Mouse (Mus musculus): ENCODE data around the gene Mrpl49. TPM values are rescaled to one million over a fixed set of nuclear protein-coding genes. Genes with fewer than 3 reads are reported as not detected.

Mrpl49 gene
- polyA plus RNA-seq, 1 experiment from 2014 or later, result 81.7 TPM

GRCm38 (mm10) chr19:6069851-6070250 is 12.3 kb upstream of the Mrpl49 start:
- Histone ChIP-seq H3K4me3 (ENCODE audit: low read depth, low read length) (no peak overlapping the region), H3K27me3 (ENCODE audit: control insufficient read depth, insufficient read depth, low read length) (no peaks in the 10 kb centered on the region), H3K36me3 (ENCODE audit: control insufficient read depth, insufficient read depth, low read length) (0 out of 2 replicates have a peak, but pooled peaks cover 5% of the 10 kb centered on the region), H3K9me3 (ENCODE audit: control insufficient read depth, low read length) (no peaks in the 10 kb centered on the region), H3K4me1 (replicated peaks; ENCODE audit: control insufficient read depth, insufficient read depth, low read length) (peaks cover 7% of the 10 kb centered on the region), H3K4me2 (replicated peaks; ENCODE audit: low read depth, low read length) (no peak overlapping the region), H3K27ac (ENCODE audit: low read depth, low read length) (no peak overlapping the region), H3K9ac (ENCODE audit: low read depth, low read length) (no peak overlapping the region)
- 97% methylated on average over 10 of the region's 10 CpGs for WGBS
- ATAC-seq (ENCODE audit: low FRiP score), result no peak
- no peak for DNase-seq (ENCODE audit: low spot score)

- Histone ChIP-seq H3K27me3 (ENCODE audit: control insufficient read depth, insufficient read depth, low read length) (no peaks in the 10 kb centered on the region), H3K4me3 (ENCODE audit: low read depth, low read length) (no peak overlapping the region), H3K4me1 (replicated peaks; ENCODE audit: control insufficient read depth, insufficient read depth, low read length) (peaks cover 7% of the 10 kb centered on the region), H3K4me2 (replicated peaks; ENCODE audit: low read depth, low read length) (no peak overlapping the region), H3K9me3 (ENCODE audit: control insufficient read depth, low read length) (no peaks in the 10 kb centered on the region), H3K36me3 (ENCODE audit: control insufficient read depth, insufficient read depth, low read length) (0 out of 2 replicates have a peak, but pooled peaks cover 5% of the 10 kb centered on the region), H3K27ac (ENCODE audit: low read depth, low read length) (no peak overlapping the region), H3K9ac (ENCODE audit: low read depth, low read length) (no peak overlapping the region)
- 78% methylated on average over 4 of the region's 4 CpGs for WGBS
- no peak for ATAC-seq (ENCODE audit: low FRiP score)
- no peak for DNase-seq (ENCODE audit: low spot score)
These were observed 11.4 kb upstream of the Mrpl49 start for GRCm38 (mm10) chr19:6068951-6069350.

DNA sequence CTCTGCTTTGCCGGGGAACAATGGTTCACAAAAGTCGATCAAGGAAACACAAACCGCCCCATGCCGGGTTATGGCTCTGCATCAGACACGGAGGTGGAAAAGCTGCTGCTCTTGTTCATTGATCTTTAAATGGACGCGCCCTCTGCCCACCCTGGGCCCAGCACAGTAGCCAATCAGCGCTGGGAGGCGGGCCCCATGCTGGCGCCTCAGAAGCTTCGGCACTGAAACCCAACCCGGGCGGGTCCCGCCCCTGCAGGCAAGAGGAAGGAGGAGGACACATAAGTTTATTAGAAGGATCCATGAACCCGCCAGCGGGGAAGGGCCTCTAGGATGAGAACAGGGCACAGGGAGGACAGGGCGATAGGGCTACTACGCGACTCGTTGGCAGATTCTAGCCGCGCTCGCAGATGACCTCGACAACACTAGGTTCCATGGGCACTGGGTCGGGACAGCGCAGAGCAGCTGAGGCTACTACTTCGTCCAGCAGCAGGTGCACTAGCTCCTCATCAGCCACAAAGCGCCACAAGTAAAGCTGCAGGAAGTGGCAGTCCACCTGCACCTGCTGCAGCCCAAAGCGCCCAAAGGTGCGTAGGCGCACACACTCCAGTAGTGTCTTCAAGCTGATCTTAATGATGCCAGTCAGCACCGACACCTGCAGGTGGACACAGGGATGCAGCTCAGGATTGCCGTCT is 10.3 kb upstream of the Mrpl49 start, which contains the start of gene Tm7sf2:
TSS of gene Tm7sf2 (minus strand) at position 650 of the 692 bp plus-strand sequence.
- ATAC-seq (ENCODE audit: low FRiP score) (peak; percentile 90), DNase-seq (ENCODE audit: low spot score) (peak; percentile 89)
- 10% methylated on average over 33 of the region's 33 CpGs for WGBS
- Histone ChIP-seq H3K4me1 (replicated peaks; ENCODE audit: control insufficient read depth, insufficient read depth, low read length) (peaks cover 7% of the 10 kb centered on the region), H3K9me3 (ENCODE audit: control insufficient read depth, low read length) (no peaks in the 10 kb centered on the region), H3K4me2 (replicated peaks; ENCODE audit: low read depth, low read length) (peak within 1 kb of the TSS; percentile 94), H3K27me3 (ENCODE audit: control insufficient read depth, insufficient read depth, low read length) (no peaks in the 10 kb centered on the region), H3K36me3 (ENCODE audit: control insufficient read depth, insufficient read depth, low read length) (0 out of 2 replicates have a peak, but pooled peaks cover 5% of the 10 kb centered on the region), H3K9ac (ENCODE audit: low read depth, low read length) (peak within 1 kb of the TSS; percentile 76), H3K27ac (ENCODE audit: low read depth, low read length) (peak within 1 kb of the TSS; percentile 82), H3K4me3 (ENCODE audit: low read depth, low read length) (peak within 1 kb of the TSS; percentile 56)

DNA sequence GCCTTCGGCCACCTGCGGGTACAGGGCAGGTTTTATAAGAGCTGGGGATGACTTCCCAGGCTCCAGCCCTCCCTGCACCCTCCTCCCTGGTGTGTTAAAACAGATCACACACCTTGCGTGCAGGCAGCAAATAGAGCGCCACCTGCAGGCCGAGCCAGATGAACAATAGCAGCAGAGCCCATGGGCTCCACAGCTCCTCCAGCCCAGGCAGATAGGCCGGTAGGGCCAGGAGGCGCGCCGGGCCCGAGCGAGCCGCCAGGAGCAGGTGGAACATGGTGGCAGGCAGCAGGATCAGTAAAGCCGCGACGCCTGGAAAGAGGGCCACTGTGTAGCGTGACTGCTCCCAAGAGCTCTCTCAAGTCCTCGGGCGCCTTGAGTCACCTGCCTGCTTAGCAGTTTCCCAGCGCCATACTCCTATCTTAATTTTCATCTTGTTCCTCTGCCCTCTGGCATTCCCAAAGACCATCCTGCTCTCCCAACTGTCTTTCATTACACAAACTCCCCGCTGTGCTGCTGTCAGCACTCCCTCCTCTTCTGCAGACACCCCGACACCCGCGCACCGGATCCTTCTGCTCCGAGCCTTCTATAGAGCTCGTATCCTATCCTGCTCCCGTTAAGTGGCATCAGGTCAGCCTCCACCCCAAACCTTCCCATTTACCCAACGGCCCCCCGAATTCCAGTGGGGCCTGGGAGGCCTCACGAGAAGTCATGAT is 9.6 kb upstream of the Mrpl49 start:
- no peaks in the 10 kb centered on the region for H3K27me3 ChIP-seq (ENCODE audit: control insufficient read depth, insufficient read depth, low read length)
- H3K4me3 ChIP-seq (ENCODE audit: low read depth, low read length), result peak overlapping the region; percentile 56
- H3K9me3 ChIP-seq (ENCODE audit: control insufficient read depth, low read length), result no peaks in the 10 kb centered on the region
- H3K36me3 ChIP-seq (ENCODE audit: control insufficient read depth, insufficient read depth, low read length), result 0 out of 2 replicates have a peak, but pooled peaks cover 5% of the 10 kb centered on the region
- 1% methylated on average over 30 of the region's 30 CpGs for WGBS
- DNase-seq (ENCODE audit: low spot score), result peak; percentile 91
- ATAC-seq (ENCODE audit: low FRiP score), result peak; percentile 77
- peak overlapping the region; percentile 94 for H3K4me2 ChIP-seq (replicated peaks; ENCODE audit: low read depth, low read length)
- peak overlapping the region; percentile 76 for H3K9ac ChIP-seq (ENCODE audit: low read depth, low read length)
- H3K4me1 ChIP-seq (replicated peaks; ENCODE audit: control insufficient read depth, insufficient read depth, low read length), result peaks cover 9% of the 10 kb centered on the region
- peak overlapping the region; percentile 82 for H3K27ac ChIP-seq (ENCODE audit: low read depth, low read length)

DNA sequence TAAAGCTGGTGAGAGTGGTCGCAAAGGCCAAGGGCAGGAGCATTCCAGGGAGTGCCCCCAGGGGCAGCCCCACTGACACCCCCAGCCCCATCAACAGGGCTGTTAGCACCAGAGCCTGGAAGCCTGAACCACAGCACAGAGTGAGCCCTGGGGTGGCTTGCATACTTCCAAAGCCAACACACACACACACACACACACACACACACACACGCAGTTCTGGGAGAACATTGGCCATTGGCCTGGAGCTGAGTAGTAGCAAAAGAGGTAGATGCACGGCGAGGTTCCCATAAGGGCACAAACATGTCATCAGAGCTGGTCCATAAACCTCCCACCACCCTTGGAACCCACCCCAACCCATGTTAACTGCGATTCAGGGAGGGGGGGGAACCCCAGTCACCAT is 9.0 kb upstream of the Mrpl49 start:
- H3K27me3 ChIP-seq (ENCODE audit: control insufficient read depth, insufficient read depth, low read length), result no peaks in the 10 kb centered on the region
- peak overlapping the region; percentile 76 for H3K9ac ChIP-seq (ENCODE audit: low read depth, low read length)
- no peak for DNase-seq (ENCODE audit: low spot score)
- no peaks in the 10 kb centered on the region for H3K9me3 ChIP-seq (ENCODE audit: control insufficient read depth, low read length)
- H3K4me1 ChIP-seq (replicated peaks; ENCODE audit: control insufficient read depth, insufficient read depth, low read length), result peaks cover 12% of the 10 kb centered on the region
- H3K36me3 ChIP-seq (ENCODE audit: control insufficient read depth, insufficient read depth, low read length), result 0 out of 2 replicates have a peak, but pooled peaks cover 5% of the 10 kb centered on the region
- H3K4me3 ChIP-seq (ENCODE audit: low read depth, low read length), result peak overlapping the region; percentile 56
- no peak for ATAC-seq (ENCODE audit: low FRiP score)
- 35% methylated on average over 5 of the region's 5 CpGs for whole genome bisulfite sequencing
- peak overlapping the region; percentile 82; the same call in 1 of the 2 replicates for H3K27ac ChIP-seq (ENCODE audit: low read depth, low read length)
- H3K4me2 ChIP-seq (replicated peaks; ENCODE audit: low read depth, low read length), result peak overlapping the region; percentile 94

DNA sequence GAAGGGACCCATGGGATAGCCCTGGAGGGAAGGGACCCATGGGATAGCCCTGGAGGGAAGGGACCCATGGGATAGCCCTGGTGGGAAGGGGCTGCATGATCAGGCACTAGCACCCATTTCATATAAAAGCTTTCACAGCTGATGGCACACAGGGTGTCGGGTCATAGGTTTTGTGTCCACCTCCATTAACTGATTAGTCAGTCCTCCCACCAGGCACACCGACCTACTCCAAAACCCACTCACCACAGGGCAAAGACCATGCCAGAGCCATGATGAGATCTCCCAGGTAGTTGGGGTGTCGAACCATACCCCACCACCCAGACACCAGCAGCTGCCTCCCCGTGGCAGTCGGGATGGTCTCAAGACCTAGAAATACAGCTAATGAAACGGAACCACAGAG is 5.5 kb upstream of the Mrpl49 start:
- WGBS, result 97% methylated on average over 6 of the region's 6 CpGs

GRCm38 (mm10) chr19:6062418-6062817 is 4.8 kb upstream of the Mrpl49 start:
- peak overlapping the region; percentile 95 for H3K4me2 ChIP-seq (replicated peaks; ENCODE audit: low read depth, low read length)
- peaks cover 12% of the 10 kb centered on the region for H3K4me1 ChIP-seq (replicated peaks; ENCODE audit: control insufficient read depth, insufficient read depth, low read length)
- no peaks in the 10 kb centered on the region for H3K9me3 ChIP-seq (ENCODE audit: control insufficient read depth, low read length)
- peaks cover 3% of the 10 kb centered on the region for H3K36me3 ChIP-seq (ENCODE audit: control insufficient read depth, insufficient read depth, low read length)
- H3K9ac ChIP-seq (ENCODE audit: low read depth, low read length), result peak overlapping the region; percentile 97
- H3K27me3 ChIP-seq (ENCODE audit: control insufficient read depth, insufficient read depth, low read length), result no peaks in the 10 kb centered on the region
- no peak overlapping the region for H3K27ac ChIP-seq (ENCODE audit: low read depth, low read length)
- no peak for ATAC-seq (ENCODE audit: low FRiP score)
- H3K4me3 ChIP-seq (ENCODE audit: low read depth, low read length), result peak overlapping the region; percentile 91
- no peak for DNase-seq (ENCODE audit: low spot score)
- 69% methylated on average over 5 of the region's 5 CpGs for WGBS

More for the DNA sequence above, 5.5 kb upstream of the Mrpl49 start:
- Histone ChIP-seq H3K9ac (ENCODE audit: low read depth, low read length) (no peak overlapping the region), H3K27ac (ENCODE audit: low read depth, low read length) (no peak overlapping the region), H3K4me2 (replicated peaks; ENCODE audit: low read depth, low read length) (no peak overlapping the region), H3K36me3 (ENCODE audit: control insufficient read depth, insufficient read depth, low read length) (peaks cover 3% of the 10 kb centered on the region), H3K4me3 (ENCODE audit: low read depth, low read length) (no peak overlapping the region), H3K27me3 (ENCODE audit: control insufficient read depth, insufficient read depth, low read length) (no peaks in the 10 kb centered on the region), H3K9me3 (ENCODE audit: control insufficient read depth, low read length) (no peaks in the 10 kb centered on the region), H3K4me1 (replicated peaks; ENCODE audit: control insufficient read depth, insufficient read depth, low read length) (peaks cover 14% of the 10 kb centered on the region)
- no peak for DNase-seq (ENCODE audit: low spot score)
- ATAC-seq (ENCODE audit: low FRiP score), result no peak

GRCm38 (mm10) chr19:6061641-6062302 is 4.2 kb upstream of the Mrpl49 start:
- peak overlapping the region; percentile 95 for H3K4me2 ChIP-seq (replicated peaks; ENCODE audit: low read depth, low read length)
- peaks cover 3% of the 10 kb centered on the region for H3K36me3 ChIP-seq (ENCODE audit: control insufficient read depth, insufficient read depth, low read length)
- H3K9me3 ChIP-seq (ENCODE audit: control insufficient read depth, low read length), result no peaks in the 10 kb centered on the region
- WGBS, result 2% methylated on average over 44 of the region's 44 CpGs
- H3K27ac ChIP-seq (ENCODE audit: low read depth, low read length), result peak overlapping the region; percentile 92
- peak overlapping the region; percentile 91 for H3K4me3 ChIP-seq (ENCODE audit: low read depth, low read length)
- DNase-seq (ENCODE audit: low spot score) (peak; percentile 50), ATAC-seq (ENCODE audit: low FRiP score) (no peak)
- H3K27me3 ChIP-seq (ENCODE audit: control insufficient read depth, insufficient read depth, low read length), result no peaks in the 10 kb centered on the region
- H3K9ac ChIP-seq (ENCODE audit: low read depth, low read length), result peak overlapping the region; percentile 97
- H3K4me1 ChIP-seq (replicated peaks; ENCODE audit: control insufficient read depth, insufficient read depth, low read length), result peaks cover 11% of the 10 kb centered on the region

Data from hindbrain, embryonic 11.5 days (tissue).